Mouse (Mus musculus) liver, adult (tissue): ENCODE measurements around the gene Caml.

Experiments
- GATA4 ChIP-seq: IDR thresholded peaks from 2 replicates; pipeline ENCODE4 v1.6.1; 2014; ENCODE audit warnings: mild to moderate bottlenecking, low read length; ENCODE audit not compliant: insufficient replicate concordance

Gene Caml

GRCm38 (mm10) chr13:55606899-55607623 is 15.7 kb upstream of the Caml start:
- no peak for TF ChIP-seq GATA4

GRCm38 (mm10) chr13:55607624-55608006 is 15.2 kb upstream of the Caml start:
- no peak for TF ChIP-seq GATA4

GRCm38 (mm10) chr13:55611996-55612395 is 10.8 kb upstream of the Caml start:
- no peak for TF ChIP-seq GATA4

GRCm38 (mm10) chr13:55613471-55613870 is 9.3 kb upstream of the Caml start:
- no peak for TF ChIP-seq GATA4

GRCm38 (mm10) chr13:55619328-55619727 is 3.5 kb upstream of the Caml start:
- TF ChIP-seq GATA4: peak; percentile 91; the same call in 1 of the 2 replicates

GRCm38 (mm10) chr13:55620275-55620674 is 2.5 kb upstream of the Caml start:
- no peak for TF ChIP-seq GATA4

- peak; percentile 41; the same call in 1 of the 2 replicates for TF ChIP-seq GATA4
Measured at GRCm38 (mm10) chr13:55634639-55635127, 11.9 kb downstream of the Caml start, which contains the start of gene Ddx46. TSS of gene Ddx46 (plus strand) at chr13:55635027.

- no peak for TF ChIP-seq GATA4
Measured at GRCm38 (mm10) chr13:55635146-55635571, 12.4 kb downstream of the Caml start.

- TF ChIP-seq GATA4: no peak
Measured at GRCm38 (mm10) chr13:55636185-55636983, 13.6 kb downstream of the Caml start.

- TF ChIP-seq GATA4: no peak
Measured at GRCm38 (mm10) chr13:55644525-55644924, 21.7 kb downstream of the Caml start.

- no peak for TF ChIP-seq GATA4
Measured at GRCm38 (mm10) chr13:55650098-55650497, 27.3 kb downstream of the Caml start.

- no peak for TF ChIP-seq GATA4
Measured at GRCm38 (mm10) chr13:55650980-55651379, 28.2 kb downstream of the Caml start.

- TF ChIP-seq GATA4: no peak
Measured at GRCm38 (mm10) chr13:55668550-55668949, 45.7 kb downstream of the Caml start.

GRCm38 (mm10) chr13:55672711-55673110 is 49.9 kb downstream of the Caml start:
- no peak for TF ChIP-seq GATA4

- TF ChIP-seq GATA4: no peak
Measured at GRCm38 (mm10) chr13:55677364-55677763, 54.6 kb downstream of the Caml start.
